Mouse (Mus musculus): ENCODE data around the gene Snd1.

Snd1 gene

DNA sequence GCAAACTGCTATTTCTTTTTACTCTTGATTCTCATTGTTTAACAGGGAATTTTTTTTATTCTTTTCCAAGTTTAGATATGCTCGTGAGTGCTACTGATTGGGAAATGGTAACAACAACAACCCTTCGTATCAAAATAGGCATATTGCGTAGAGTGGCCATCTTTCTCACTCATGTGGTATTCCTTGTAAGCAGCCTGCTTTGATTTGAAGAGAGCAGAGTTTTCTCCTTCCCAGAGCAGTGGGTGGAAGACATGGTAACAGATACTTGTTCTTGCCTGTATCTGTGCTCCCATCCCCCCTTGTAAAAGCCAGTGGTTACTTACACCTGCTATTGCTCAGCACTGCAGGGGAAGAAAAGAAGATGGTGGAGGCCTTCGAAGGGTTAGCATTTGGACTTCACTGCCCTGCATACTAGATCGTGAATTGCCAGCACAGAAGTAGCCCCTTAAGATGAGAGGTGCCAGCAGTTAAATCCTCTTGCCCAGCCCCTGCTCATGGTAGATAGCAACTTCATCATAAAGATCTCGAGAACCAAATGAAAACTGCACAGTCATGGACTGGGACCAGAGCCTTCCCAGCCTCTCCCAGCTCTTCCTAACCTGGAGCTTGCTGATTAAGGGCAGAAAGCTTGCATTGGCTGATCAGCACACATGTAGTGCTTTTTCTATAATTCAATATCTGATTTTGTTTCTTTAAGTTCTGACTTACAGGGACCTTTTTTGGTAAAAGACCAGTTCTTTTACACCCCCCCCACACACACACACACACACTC, 279.4 kb downstream of the Snd1 start:
- no peak for DNase-seq (ENCODE audit: low spot score)

DNA sequence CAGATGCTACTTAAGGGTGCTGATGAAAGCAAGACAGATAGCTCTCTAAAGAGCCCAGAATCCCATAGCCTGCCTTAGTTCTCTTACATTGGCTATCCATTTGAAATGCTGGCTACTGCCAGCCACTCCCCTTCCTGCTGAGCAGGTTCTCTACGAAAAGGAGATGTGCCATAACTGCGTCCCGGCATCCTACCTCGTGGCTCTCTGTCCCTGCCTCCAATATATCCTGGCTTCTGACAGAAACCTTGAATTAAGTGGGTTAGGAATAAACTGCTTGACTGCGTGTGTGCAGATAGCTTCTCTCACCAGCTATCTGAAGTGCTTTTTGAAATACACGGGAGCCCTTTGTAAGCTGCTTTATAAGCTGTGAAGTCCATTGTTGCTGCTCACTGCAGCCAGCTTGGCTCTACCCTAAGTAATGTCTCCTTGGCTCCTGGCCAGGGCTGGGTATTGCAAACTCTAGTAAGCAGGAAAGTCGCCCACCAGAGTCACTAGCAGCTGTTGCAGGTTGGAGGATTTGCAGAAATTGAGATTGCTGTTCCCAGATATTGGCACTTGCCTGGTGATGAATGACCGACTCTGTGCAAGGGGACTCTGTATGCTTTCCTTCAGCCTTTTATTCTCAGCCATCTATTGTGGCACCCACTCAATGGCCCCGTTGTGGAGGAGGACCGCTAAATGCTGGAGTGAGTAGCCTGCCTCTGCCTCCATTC, 281.5 kb downstream of the Snd1 start:
- DNase-seq (ENCODE audit: low spot score): peak; percentile 80

DNA sequence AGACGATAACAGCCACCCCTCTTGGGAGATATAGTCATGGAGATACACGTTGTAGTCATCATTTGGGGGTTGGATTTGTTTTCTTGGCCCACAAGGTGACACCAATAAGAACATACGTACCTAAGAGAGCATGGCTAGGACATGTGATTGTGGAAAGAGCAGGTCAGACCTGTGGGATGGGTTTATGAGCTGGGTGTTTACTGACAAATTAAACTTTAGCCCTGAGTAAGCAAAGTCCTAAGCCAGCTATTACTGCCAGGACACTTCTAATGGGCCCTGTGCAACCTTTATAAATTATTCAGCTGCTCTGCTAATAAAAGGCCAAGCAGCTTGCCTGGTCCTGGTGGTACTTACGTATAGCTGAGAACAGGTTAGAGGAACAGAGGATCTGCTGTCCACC, 283.4 kb downstream of the Snd1 start:
- no peak for DNase-seq (ENCODE audit: low spot score)

DNA sequence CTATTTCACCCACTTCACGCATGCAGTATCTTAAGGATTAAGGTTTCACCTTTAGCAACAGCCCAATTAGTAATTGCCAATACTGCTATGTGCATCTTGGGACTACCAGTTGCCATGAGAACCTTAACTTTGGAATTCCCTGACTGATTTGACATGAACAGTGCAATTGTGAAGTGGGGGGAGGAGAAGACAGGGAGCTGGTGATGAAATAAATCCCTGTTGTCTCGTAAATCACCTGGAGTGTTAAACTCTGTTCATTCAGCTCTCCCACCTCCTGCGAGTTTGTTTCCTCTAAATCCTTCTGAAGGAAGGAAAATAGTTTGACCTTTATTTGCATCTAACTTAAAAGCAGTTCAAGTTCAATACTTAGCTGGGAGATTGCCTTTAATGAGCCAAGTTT, 286.8 kb downstream of the Snd1 start:
- no peak for DNase-seq (ENCODE audit: low spot score)

DNA sequence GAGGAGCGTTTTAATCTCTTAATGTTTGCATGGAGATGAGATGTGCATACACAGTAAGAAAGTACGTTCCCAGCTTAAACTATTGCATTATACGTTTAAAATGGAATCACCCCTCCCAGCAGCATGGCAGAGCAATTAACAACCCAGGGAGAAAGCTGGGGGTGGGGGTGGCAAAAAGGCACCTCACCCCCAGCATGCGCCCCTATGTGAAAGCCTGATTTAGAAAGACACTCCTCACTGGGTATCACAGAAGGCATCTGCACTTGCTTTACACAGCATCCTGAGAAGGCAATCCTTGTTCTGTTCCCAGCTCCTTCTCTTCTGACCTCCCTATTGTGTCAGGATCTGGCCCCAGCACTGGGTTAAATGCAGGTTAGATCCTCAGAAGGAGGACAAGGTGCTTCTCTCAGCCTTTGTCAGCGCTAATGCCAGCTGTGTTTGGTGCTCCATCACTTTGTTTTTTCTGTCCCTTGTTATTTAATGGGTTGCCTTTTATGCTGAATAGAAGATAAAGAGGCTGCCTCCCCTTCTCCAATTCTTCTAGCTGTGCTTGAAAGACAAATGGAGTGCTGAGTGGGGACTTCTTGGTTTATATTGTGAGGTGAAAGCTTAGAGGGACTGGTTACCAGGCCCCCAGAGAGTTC, 287.3 kb downstream of the Snd1 start:
- no peak for DNase-seq (ENCODE audit: low spot score)

DNA sequence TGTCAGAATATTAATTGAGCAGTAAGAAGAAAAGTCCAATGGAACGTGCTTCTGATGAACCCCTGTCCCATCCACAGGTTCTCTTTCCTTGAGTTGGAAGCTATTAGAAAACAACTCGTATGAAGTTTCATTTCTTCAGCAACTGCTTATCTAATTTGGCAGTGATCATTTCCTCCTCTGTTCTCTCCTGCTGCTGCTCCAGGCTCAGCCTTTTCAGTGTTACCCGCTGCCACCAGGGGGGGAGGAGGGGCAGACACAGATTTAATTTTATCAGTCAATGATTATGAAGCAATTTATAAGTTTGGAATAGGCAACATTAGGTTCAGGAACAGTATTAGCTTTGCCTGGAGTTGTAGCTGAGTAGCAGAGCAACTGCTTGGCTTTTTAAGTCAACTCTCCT, 291.7 kb downstream of the Snd1 start:
- no peak for DNase-seq (ENCODE audit: low spot score)

DNA sequence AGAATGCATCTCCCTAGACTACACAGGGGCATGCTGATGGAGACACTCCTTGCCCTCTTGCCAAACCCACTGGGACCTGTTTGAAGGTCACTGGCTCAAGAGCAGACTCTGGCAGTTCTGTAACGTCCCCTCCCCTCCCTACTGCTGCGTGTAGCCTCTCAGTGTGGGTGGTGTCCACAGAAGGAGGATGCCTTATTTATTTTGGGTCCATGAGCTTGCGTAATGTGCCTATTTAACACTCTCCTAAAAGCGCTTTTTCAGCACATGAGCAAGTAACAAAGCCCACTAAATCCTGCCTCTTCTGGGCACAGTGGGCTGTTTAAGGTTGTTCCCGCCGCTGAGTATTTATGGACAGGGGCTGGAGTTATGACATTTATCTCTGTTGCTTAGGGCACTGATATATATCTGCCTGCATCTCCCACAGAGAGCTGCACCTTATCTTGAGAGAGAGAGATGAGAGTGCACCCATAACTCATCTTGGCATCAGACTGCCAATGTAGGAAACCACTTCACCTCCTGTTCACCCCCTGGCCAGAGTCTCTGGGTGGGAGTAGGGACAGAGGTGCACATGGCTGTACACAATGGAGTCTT, 293.0 kb downstream of the Snd1 start:
- no peak for DNase-seq (ENCODE audit: low spot score)

DNA sequence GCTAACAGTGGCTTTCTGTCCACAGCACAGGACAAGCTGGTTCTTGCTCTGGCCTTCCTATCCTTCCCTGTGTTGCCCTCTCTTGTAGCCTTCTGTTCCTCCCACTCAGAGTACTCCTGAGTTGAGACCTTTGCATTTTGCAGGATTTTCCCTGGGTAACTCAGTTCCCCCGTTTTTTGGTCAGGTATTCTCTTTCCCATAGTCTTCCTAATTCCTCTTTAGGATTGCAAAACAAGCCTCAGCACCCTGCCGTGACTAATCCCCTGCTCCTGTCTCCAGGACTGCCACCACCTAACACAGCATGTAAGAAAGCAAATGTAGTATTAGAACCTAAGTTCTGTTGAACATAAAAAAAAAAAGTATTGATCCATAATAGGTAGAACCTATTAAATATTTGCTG, 296.4 kb downstream of the Snd1 start:
- DNase-seq (ENCODE audit: low spot score): no peak

DNA sequence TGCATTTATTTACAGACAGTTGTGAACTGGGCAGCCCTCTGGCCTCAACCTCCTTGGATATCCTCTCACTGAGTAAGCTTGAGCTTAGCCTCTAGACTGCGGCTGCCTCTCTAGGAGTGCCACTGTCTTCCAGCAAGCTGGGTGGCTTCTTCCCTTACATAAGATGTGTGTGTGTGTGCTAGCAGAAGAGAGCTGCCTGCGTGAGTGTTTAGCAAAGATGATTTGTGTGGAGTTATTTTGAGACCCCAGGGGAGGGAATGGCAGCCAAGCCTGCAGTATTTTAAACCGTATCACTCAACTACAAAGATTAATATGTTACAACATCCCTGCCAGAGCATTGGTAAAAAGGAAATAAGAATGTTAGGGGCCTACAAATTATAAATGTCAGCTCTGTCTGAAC, 306.8 kb downstream of the Snd1 start:
- no peak for DNase-seq (ENCODE audit: low spot score)

DNA sequence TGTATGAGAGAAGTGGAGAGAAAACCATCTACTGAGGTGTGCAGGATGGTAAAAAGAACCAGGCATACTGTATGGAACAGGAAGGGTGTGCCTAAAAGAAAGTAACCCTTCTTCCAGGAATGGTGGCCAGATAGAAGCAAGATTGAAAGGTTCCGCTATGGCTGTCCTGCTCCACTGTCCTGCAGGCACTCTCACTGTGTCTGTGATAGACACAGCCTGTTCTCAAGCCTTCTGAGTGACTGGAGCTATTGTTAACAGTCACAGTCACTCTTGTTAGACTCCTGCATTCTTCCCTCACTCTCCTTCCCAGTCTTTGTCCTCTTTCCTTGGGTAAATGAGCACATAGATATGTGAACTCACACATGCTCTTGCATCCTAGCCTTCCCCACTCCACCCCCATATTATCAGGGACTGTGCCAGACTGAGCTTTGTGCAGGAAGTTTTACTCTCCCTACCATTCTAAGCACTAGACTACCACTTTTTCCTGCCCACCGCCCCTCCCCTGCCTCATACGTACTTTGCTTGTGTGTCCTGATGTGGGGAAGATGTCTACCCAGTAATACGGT, 308.2 kb downstream of the Snd1 start:
- no peak for DNase-seq (ENCODE audit: low spot score)

DNA sequence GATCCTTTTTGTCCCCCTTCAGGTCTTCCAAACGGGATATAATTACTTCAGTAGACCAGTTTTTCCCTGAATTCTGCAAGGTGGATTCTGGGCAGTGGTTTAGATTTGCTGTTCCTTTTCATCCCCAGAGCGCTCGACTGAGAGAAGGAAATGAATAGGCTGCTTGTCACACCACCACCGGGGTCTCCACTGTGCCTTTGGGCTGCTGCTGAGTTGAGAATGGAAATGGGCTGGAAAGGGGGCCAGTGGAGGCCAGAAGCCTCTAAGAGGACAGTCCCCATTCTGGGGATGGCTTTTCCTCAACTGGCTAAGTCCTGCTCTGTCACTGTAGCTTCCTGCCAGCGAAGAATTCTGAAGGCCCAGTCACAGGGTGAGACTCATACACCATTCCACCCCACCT, 309.0 kb downstream of the Snd1 start:
- no peak for DNase-seq (ENCODE audit: low spot score)

DNA sequence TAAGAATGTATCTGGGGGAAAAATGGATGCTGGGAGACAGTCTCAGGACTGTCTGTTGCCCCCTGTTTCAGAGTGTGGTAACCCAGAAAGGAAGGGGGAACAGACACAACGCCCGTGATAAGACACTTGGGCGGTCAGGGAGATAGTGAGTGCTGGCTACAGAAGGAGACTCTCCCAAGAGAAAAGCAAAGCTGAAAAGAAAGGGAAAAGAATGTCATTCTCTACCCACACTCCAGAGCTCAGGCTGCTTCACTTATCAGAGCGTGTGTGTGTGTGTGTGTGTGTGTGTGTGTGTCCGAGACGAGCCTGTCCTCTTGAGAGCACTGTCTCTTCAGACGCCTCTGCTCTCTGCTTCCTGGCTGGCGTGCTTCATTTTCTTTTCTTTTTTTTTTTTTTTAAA, 310.8 kb downstream of the Snd1 start:
- DNase-seq (ENCODE audit: low spot score): no peak

DNA sequence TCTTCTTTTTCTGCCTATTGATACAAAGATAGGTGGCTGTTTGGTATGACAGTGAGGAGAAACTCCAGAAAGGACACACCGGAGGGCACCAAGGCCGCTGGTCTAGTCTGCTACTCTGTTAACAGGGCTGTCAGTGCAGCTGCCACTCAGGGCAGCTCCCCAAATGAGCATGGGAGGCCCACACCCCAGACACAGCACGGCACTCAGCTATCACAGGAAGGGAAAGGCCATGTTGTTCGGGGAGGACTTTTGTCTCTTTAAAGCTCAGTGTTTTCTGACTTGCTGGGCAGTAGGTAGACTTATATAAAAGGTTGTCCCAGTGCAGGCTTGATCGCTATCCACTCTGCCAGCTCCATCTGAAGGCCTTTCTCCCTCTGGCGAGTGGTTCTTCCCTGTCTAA, 312.2 kb downstream of the Snd1 start:
- no peak for DNase-seq (ENCODE audit: low spot score)

DNA sequence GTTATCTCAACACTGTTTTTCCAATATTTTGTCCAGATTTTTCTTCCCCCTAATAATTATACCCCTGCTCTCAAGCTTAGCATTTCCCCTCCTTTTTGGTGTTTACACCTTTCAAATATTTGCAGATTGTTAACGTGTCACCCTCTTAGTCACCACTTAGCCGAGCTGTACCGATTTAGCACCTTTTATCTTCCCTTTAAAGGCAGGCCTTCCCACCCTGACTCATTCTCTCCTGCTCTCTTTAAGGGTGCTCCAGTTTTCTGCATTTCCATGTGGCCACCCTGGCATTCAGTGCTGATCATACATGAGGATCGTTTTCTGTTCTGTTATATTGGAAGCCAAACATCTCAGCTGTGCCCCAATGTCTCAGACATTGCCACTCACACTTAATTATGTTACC, 314.7 kb downstream of the Snd1 start:
- no peak for DNase-seq (ENCODE audit: low spot score)

DNA sequence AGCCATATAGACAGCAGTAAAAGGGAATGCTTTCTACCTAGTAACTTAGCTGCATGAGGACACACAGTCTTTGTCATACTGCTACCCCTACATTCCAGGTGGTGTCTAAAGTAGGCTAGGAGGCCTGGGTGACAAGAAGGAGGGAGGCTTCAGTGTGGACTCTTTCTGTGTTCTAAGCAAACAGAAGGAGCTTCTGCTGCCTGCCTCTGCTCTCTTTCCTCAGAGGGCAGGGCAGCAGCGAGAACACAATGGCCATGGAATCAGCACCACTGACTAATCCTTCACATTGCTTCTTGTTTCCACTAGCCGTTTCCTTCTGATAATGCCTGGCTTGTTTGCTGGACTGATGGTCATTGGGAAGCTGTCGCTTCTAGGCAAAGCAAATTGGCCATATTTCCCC, 316.2 kb downstream of the Snd1 start:
- DNase-seq (ENCODE audit: low spot score): no peak

DNA sequence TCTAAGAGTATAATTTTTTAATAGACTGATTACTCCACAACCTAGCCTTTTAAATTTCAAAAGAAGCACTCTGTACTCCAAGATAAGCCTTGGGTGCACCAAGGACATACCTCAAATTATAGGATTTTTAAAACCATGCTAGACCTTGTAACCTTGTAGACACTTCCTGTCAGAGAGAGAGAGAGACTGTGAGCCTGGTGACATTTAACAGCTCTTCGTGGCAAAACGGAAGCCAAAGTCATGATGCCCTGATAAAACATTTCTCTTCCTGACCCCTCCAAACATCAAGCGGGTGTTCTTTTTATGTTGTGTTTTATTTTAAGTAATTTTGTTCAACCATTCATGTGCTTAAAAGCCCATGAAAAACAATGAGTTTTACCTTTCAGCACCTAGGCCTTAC, 316.9 kb downstream of the Snd1 start:
- DNase-seq (ENCODE audit: low spot score): no peak

DNA sequence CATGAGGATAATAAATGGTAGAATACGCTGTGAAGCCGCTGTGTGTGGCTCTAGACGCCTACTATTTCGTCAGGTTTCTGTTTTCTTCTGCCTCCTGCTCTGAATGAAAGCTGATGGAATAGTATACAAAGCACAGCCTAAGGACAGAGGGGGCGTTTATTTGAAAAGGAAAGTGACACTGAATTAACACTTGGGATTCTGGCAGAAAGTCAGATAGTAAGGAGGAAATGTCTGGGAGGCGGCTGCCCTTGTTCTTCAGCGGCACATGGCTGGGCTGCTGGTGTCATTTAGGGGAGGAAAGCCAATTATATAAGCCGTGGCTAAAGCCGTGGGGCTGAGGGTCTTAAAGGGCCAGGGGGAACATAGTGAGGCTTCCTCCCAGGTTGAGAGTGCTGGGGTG, 320.4 kb downstream of the Snd1 start:
- no peak for DNase-seq (ENCODE audit: low spot score)

DNA sequence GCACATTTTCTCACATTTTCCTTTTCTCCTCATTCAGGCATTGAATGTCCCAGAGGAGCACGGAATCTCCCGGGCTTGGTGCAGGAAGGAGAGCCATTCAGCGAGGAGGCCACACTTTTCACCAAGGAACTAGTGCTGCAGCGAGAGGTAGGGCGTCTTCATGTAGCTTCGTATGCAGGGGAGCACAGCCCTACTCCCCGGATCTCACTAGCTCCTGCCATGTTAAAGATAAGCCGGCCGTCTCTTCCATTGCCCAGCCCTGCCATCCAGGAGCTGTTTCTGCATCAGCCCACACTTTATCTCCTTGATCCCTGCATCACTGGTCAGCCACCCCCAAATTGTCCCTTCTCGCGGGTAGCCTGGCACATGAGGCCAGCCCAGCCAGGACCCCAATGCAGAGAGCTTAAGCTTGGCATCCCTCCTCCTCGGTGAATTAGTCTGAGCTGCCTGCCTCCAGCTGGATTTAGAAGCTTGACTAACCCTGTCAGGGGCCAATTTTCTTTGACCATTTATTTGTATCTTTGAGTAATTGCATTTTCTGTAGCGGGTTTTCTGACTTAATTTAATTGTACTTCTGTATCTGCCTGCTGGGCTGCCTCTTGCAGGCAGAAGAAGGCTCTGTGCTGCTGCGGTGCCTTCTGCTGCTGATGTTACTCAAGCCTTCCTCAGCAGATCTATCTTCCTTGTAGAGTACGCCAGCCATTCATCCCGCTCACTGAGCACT, 321.0 kb downstream of the Snd1 start:
- no peak for DNase-seq (ENCODE audit: low spot score)

DNA sequence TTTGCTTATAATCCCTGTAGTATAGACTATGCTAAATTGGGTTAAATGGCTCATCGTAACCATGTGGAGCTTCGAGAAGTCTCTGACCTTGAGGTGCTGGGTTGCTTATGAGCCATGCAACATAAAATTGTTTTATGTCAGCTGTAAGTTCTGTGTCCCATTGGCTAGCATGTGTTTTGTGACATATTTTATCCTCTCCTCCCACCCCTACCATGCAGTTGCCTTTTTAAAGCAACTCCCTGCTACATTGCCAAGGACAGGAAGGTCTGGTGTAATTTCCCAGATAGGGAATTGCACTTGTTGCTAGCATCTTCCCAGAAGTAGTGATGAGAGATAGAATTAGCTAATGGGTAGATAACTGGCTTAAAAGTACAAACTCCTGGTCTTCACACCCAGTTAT, 324.9 kb downstream of the Snd1 start:
- DNase-seq (ENCODE audit: low spot score): no peak

DNA sequence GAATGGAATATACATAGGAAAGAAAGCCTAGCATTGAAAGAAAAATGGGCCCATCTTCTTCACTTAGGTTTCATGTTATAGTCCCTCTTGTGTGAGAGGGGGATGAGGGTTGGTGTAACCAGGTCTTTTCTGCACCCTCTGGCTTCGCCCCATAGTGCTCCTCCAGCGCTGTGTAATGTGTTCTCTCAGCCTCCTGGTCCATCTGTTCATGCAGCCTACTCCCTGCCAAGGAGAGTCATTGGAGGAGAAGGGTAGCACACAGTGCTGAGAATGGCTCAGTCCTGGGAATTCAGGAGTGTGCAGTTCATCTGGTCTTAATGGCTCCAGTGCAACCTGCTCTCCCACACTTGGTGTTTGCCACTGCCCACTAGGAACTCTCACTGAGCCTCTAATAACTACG, 326.0 kb downstream of the Snd1 start:
- DNase-seq (ENCODE audit: low spot score): peak; percentile 68

DNA sequence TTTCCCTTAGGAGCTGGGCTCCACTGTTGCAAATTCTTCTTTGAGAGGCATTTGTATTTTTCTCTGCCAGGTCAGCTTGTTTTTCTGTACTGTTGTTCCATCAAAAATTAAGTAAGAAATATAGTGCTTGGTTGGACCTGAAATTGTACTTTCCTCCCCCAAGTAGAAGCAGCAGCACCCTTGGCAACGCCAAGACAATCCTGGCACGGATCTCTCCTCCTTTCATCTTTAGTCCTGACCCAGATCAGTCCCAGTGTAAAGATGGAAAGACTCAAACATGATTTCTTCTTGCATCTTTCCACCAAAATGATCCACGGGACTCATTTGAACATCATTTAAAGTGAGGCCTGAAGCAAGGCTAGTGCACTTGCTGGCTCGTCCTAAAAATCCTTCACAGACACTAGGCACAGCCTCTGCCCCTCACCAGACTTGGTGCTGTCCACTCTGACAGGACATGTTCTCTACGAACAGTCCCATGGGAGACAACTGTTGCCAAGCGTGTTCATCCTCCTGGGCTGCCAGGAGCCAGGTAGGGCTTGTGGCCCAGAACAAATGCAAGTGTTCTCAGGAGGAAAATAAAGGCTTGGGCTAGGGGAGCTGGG, 328.8 kb downstream of the Snd1 start:
- DNase-seq (ENCODE audit: low spot score): no peak

DNA sequence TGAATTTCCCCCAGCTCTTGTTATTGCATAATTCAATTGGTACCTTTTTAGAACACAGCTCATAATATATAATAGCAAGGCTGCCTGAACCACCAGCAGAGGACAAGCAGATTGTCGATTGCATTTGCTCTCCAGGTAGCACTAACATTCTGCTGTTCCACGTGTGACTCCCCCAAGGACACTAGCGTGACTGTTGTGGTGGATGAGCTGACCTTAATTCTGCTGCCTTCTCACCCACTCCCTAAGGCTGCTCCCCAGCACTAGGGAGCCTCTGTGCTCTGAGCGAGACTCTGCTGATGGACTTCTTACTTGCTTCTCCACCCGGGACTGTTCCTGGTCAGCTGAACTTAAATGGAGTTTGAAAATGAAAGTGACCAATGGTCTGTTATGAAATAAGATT, 329.8 kb downstream of the Snd1 start:
- DNase-seq (ENCODE audit: low spot score): no peak
